Mouse (Mus musculus): ENCODE data around the gene Slc25a5. TPM values are rescaled to one million over a fixed set of nuclear protein-coding genes. Genes with fewer than 3 reads are reported as not detected.
A peak's percentile ranks its signal among the peaks of the same experiment; 100 is the strongest.

Slc25a5 gene
- polyA plus RNA-seq, 1 experiment: 920 TPM

- Histone ChIP-seq H3K4me3 (ENCODE audit: control insufficient read depth, insufficient read depth, low read length) (peak overlapping the region; percentile 99), H3K27ac (ENCODE audit: control insufficient read depth, insufficient read depth, low read length) (peak overlapping the region; percentile 57; the same call in 1 of the 2 replicates), H3K36me3 (ENCODE audit: control insufficient read depth, insufficient read depth, low read length) (no peaks in the 10 kb centered on the region), H3K27me3 (ENCODE audit: control insufficient read depth, insufficient read depth, low read length) (no peaks in the 10 kb centered on the region), H3K4me1 (replicated peaks; ENCODE audit: control insufficient read depth, insufficient read depth, low read length) (0 out of 2 replicates have a peak, but pooled peaks cover 4% of the 10 kb centered on the region)
- 4% methylated on average over 40 of the region's 45 CpGs for WGBS
- peak; percentile 82 for DNase-seq
- TF ChIP-seq POLR2A (IDR thresholded peaks at IDR 0.05; ENCODE audit: control insufficient read depth, extremely low read depth, insufficient read depth, low read length, poor library complexity) (peak; percentile 52; the same call in 1 of the 2 replicates), CTCF (IDR thresholded peaks at IDR 0.05; ENCODE audit: borderline replicate concordance, control insufficient read depth, extremely low read depth, insufficient read depth, low read length, poor library complexity) (peak; percentile 65; the same call in 1 of the 2 replicates)
Measured at GRCm38 (mm10) chrX:36807360-36808317, 12.2 kb downstream of the Slc25a5 start.

- Histone ChIP-seq H3K27me3 (ENCODE audit: control insufficient read depth, insufficient read depth, low read length) (no peaks in the 10 kb centered on the region), H3K27ac (ENCODE audit: control insufficient read depth, insufficient read depth, low read length) (no peak overlapping the region), H3K4me1 (replicated peaks; ENCODE audit: control insufficient read depth, insufficient read depth, low read length) (no peaks in the 10 kb centered on the region), H3K4me3 (ENCODE audit: control insufficient read depth, insufficient read depth, low read length) (peak overlapping the region; percentile 99), H3K36me3 (ENCODE audit: control insufficient read depth, insufficient read depth, low read length) (no peaks in the 10 kb centered on the region)
- TF ChIP-seq CTCF (IDR thresholded peaks at IDR 0.05; ENCODE audit: borderline replicate concordance, control insufficient read depth, extremely low read depth, insufficient read depth, low read length, poor library complexity) (no peak), POLR2A (IDR thresholded peaks at IDR 0.05; ENCODE audit: control insufficient read depth, extremely low read depth, insufficient read depth, low read length, poor library complexity) (no peak)
- 29% methylated on average over 6 of the region's 6 CpGs for WGBS
- no peak for DNase-seq
Measured at GRCm38 (mm10) chrX:36808318-36808683, 12.8 kb downstream of the Slc25a5 start.

GRCm38 (mm10) chrX:36811377-36811776 is 15.9 kb downstream of the Slc25a5 start:
- no peaks in the 10 kb centered on the region for H3K4me1 ChIP-seq (replicated peaks; ENCODE audit: control insufficient read depth, insufficient read depth, low read length)
- no peak overlapping the region for H3K27ac ChIP-seq (ENCODE audit: control insufficient read depth, insufficient read depth, low read length)
- TF ChIP-seq CTCF (IDR thresholded peaks at IDR 0.05; ENCODE audit: borderline replicate concordance, control insufficient read depth, extremely low read depth, insufficient read depth, low read length, poor library complexity) (no peak), POLR2A (IDR thresholded peaks at IDR 0.05; ENCODE audit: control insufficient read depth, extremely low read depth, insufficient read depth, low read length, poor library complexity) (no peak)
- peak; percentile 20 for DNase-seq
- H3K36me3 ChIP-seq (ENCODE audit: control insufficient read depth, insufficient read depth, low read length): no peaks in the 10 kb centered on the region
- H3K4me3 ChIP-seq (ENCODE audit: control insufficient read depth, insufficient read depth, low read length): no peak overlapping the region
- WGBS: 42% methylated on average over 5 of the region's 5 CpGs
- H3K27me3 ChIP-seq (ENCODE audit: control insufficient read depth, insufficient read depth, low read length): no peaks in the 10 kb centered on the region

GRCm38 (mm10) chrX:36814161-36814836 is 18.8 kb downstream of the Slc25a5 start:
- Histone ChIP-seq H3K36me3 (ENCODE audit: control insufficient read depth, insufficient read depth, low read length) (no peaks in the 10 kb centered on the region), H3K4me3 (ENCODE audit: control insufficient read depth, insufficient read depth, low read length) (no peak overlapping the region), H3K27me3 (ENCODE audit: control insufficient read depth, insufficient read depth, low read length) (no peaks in the 10 kb centered on the region), H3K4me1 (replicated peaks; ENCODE audit: control insufficient read depth, insufficient read depth, low read length) (no peaks in the 10 kb centered on the region), H3K27ac (ENCODE audit: control insufficient read depth, insufficient read depth, low read length) (no peak overlapping the region)
- WGBS: 94% methylated on average over 8 of the region's 8 CpGs
- no peak for DNase-seq
- TF ChIP-seq CTCF (IDR thresholded peaks at IDR 0.05; ENCODE audit: borderline replicate concordance, control insufficient read depth, extremely low read depth, insufficient read depth, low read length, poor library complexity) (no peak), POLR2A (IDR thresholded peaks at IDR 0.05; ENCODE audit: control insufficient read depth, extremely low read depth, insufficient read depth, low read length, poor library complexity) (no peak)

GRCm38 (mm10) chrX:36815022-36815421 is 19.6 kb downstream of the Slc25a5 start:
- Histone ChIP-seq H3K4me1 (replicated peaks; ENCODE audit: control insufficient read depth, insufficient read depth, low read length) (no peaks in the 10 kb centered on the region), H3K36me3 (ENCODE audit: control insufficient read depth, insufficient read depth, low read length) (no peaks in the 10 kb centered on the region), H3K27me3 (ENCODE audit: control insufficient read depth, insufficient read depth, low read length) (no peaks in the 10 kb centered on the region), H3K4me3 (ENCODE audit: control insufficient read depth, insufficient read depth, low read length) (no peak overlapping the region), H3K27ac (ENCODE audit: control insufficient read depth, insufficient read depth, low read length) (no peak overlapping the region)
- 92% methylated on average over 4 of the region's 4 CpGs for WGBS
- TF ChIP-seq CTCF (IDR thresholded peaks at IDR 0.05; ENCODE audit: borderline replicate concordance, control insufficient read depth, extremely low read depth, insufficient read depth, low read length, poor library complexity): no peak
- no peak for TF ChIP-seq POLR2A (IDR thresholded peaks at IDR 0.05; ENCODE audit: control insufficient read depth, extremely low read depth, insufficient read depth, low read length, poor library complexity)
- DNase-seq: no peak

GRCm38 (mm10) chrX:36815439-36815838 is 20.0 kb downstream of the Slc25a5 start:
- Histone ChIP-seq H3K4me1 (replicated peaks; ENCODE audit: control insufficient read depth, insufficient read depth, low read length) (no peaks in the 10 kb centered on the region), H3K27me3 (ENCODE audit: control insufficient read depth, insufficient read depth, low read length) (no peaks in the 10 kb centered on the region), H3K4me3 (ENCODE audit: control insufficient read depth, insufficient read depth, low read length) (no peak overlapping the region), H3K36me3 (ENCODE audit: control insufficient read depth, insufficient read depth, low read length) (no peaks in the 10 kb centered on the region), H3K27ac (ENCODE audit: control insufficient read depth, insufficient read depth, low read length) (no peak overlapping the region)
- DNase-seq: no peak
- TF ChIP-seq POLR2A (IDR thresholded peaks at IDR 0.05; ENCODE audit: control insufficient read depth, extremely low read depth, insufficient read depth, low read length, poor library complexity) (no peak), CTCF (IDR thresholded peaks at IDR 0.05; ENCODE audit: borderline replicate concordance, control insufficient read depth, extremely low read depth, insufficient read depth, low read length, poor library complexity) (no peak)
- WGBS: 73% methylated on average over 3 of the region's 4 CpGs
